Comparison of ENCODE assay signal across 7 mouse cellular contexts in the genomic region with DNA sequence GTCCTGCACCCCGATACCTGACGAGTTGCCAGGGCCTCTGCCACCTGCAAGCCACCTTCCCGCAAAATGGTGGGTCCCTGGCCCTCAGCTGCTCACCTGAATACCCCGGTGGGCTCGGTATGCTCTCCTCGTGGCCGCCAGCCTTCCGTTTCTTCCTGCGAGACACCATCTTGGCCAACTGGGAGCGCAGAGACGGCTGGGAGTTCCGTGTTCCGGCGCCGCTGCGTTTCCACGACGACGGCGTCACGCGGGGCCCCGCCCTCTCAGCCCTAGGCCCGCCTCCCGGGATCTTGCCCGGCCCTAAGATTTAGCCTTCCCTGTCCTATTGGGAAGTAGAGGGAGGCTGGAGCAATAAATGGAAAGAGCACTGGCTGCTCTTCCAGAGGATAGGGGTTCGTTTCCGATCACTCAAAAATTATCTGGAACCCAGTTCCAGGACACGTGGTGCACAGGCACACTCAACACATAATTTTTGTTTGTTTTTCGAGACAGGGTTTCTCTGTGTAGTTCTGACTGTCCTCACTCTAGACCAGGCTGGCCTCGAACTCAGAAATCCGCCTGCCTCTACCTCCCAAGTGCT. TPM values are rescaled to one million over a fixed set of nuclear protein-coding genes. Genes with fewer than 3 reads are reported as not detected.
DNase-seq lines count a peak whose midpoint lies in the region; ATAC-seq lines count a peak whose summit lies in the region.

Gene Rrp7a (minus strand): TSS at position 236 of the 580 bp plus-strand sequence.

- peak; percentile 97 for DNase-seq in adrenal gland, postnatal 14 days
- DNase-seq in embryonic facial prominence, embryonic 11.5 days (ENCODE audit: low spot score) = peak; percentile 92
- DNase-seq in heart, adult 11 months = peak; percentile 99
- DNase-seq in kidney, adult 18-20 months = peak; percentile 96
- DNase-seq in limb, embryonic 11.5 days (ENCODE audit: low spot score) = peak; percentile 94
- DNase-seq in midbrain, embryonic 14.5 days = peak; percentile 94
- peak; percentile 76 to 87 for DNase-seq in spleen, adult 18-20 months

- H3K36me3 ChIP-seq in embryonic facial prominence, embryonic 11.5 days (replicated peaks; ENCODE audit: control insufficient read depth, insufficient read depth, low read depth, low read length) = peaks cover 8% of the 10 kb centered on the region
- H3K36me3 ChIP-seq in limb, embryonic 11.5 days (ENCODE audit: control insufficient read depth, insufficient read depth, low read length) = peaks cover 17% of the 10 kb centered on the region
- peaks cover 42% of the 10 kb centered on the region for H3K36me3 ChIP-seq in midbrain, embryonic 14.5 days (ENCODE audit: control insufficient read depth, insufficient read depth, low read length)

- H3K27ac ChIP-seq in embryonic facial prominence, embryonic 11.5 days (replicated peaks; ENCODE audit: low read depth, low read length) = peak within 1 kb of the TSS; percentile 41; the same call in 1 of the 2 replicates
- 0 out of 2 replicates have a peak within 1 kb of the TSS, but pooled peaks have one; percentile 30 for H3K27ac ChIP-seq in limb, embryonic 11.5 days (replicated peaks; ENCODE audit: low read depth, low read length)
- H3K27ac ChIP-seq in midbrain, embryonic 14.5 days (replicated peaks; ENCODE audit: low read depth, low read length) = peak within 1 kb of the TSS; percentile 83

- 10% methylated on average over 32 of the region's 32 CpGs for WGBS in embryonic facial prominence, embryonic 11.5 days
- WGBS in limb, embryonic 11.5 days = 10% methylated on average over 32 of the region's 32 CpGs
- 10% methylated on average over 32 of the region's 32 CpGs for WGBS in midbrain, embryonic 14.5 days

- peak within 1 kb of the TSS; percentile 87 for H3K4me3 ChIP-seq in embryonic facial prominence, embryonic 11.5 days (ENCODE audit: low read depth, low read length)
- peak within 1 kb of the TSS; percentile 89 for H3K4me3 ChIP-seq in limb, embryonic 11.5 days (ENCODE audit: low read depth, low read length)
- H3K4me3 ChIP-seq in midbrain, embryonic 14.5 days (replicated peaks; ENCODE audit: low read depth, low read length) = peak within 1 kb of the TSS; percentile 79

- H3K27me3 ChIP-seq in embryonic facial prominence, embryonic 11.5 days (ENCODE audit: control insufficient read depth, insufficient read depth, low read length) = no peaks in the 10 kb centered on the region
- H3K27me3 ChIP-seq in limb, embryonic 11.5 days (ENCODE audit: control insufficient read depth, insufficient read depth, low read length) = no peaks in the 10 kb centered on the region
- no peaks in the 10 kb centered on the region for H3K27me3 ChIP-seq in midbrain, embryonic 14.5 days (ENCODE audit: control insufficient read depth, insufficient read depth, low read length)

- peak; percentile 84 for ATAC-seq in embryonic facial prominence, embryonic 11.5 days (replicated peaks; ENCODE audit: insufficient number of reproducible peaks, low FRiP score, low TSS enrichment, low read depth)
- peak; percentile 82 for ATAC-seq in limb, embryonic 11.5 days (ENCODE audit: insufficient number of reproducible peaks, low FRiP score, low TSS enrichment, low read depth)
- ATAC-seq in midbrain, embryonic 14.5 days (ENCODE audit: low FRiP score, low TSS enrichment) = peak; percentile 88

- H3K9ac ChIP-seq in embryonic facial prominence, embryonic 11.5 days (replicated peaks; ENCODE audit: low read length) = peak within 1 kb of the TSS; percentile 71
- peak within 1 kb of the TSS; percentile 56 for H3K9ac ChIP-seq in limb, embryonic 11.5 days (ENCODE audit: low read length)
- H3K9ac ChIP-seq in midbrain, embryonic 14.5 days (replicated peaks; ENCODE audit: low read length) = peak within 1 kb of the TSS; percentile 62

- peak within 1 kb of the TSS; percentile 70 for H3K4me2 ChIP-seq in embryonic facial prominence, embryonic 11.5 days (ENCODE audit: low read depth, low read length)
- peak within 1 kb of the TSS; percentile 78 for H3K4me2 ChIP-seq in limb, embryonic 11.5 days (ENCODE audit: low read depth, severe bottlenecking)
- peak within 1 kb of the TSS; percentile 77 for H3K4me2 ChIP-seq in midbrain, embryonic 14.5 days (ENCODE audit: low read length)

- no peaks in the 10 kb centered on the region for H3K9me3 ChIP-seq in embryonic facial prominence, embryonic 11.5 days (replicated peaks; ENCODE audit: control insufficient read depth, low read length)
- H3K9me3 ChIP-seq in limb, embryonic 11.5 days (ENCODE audit: control insufficient read depth, low read length) = no peaks in the 10 kb centered on the region
- H3K9me3 ChIP-seq in midbrain, embryonic 14.5 days (ENCODE audit: control insufficient read depth, low read length) = no peaks in the 10 kb centered on the region

- H3K4me1 ChIP-seq in embryonic facial prominence, embryonic 11.5 days (ENCODE audit: control insufficient read depth, insufficient read depth, low read length) = no peaks in the 10 kb centered on the region
- peaks cover 3% of the 10 kb centered on the region; the same call in 1 of the 2 replicates for H3K4me1 ChIP-seq in limb, embryonic 11.5 days (ENCODE audit: control insufficient read depth, insufficient read depth, low read length)
- H3K4me1 ChIP-seq in midbrain, embryonic 14.5 days (ENCODE audit: control insufficient read depth, insufficient read depth, low read length) = peaks cover 8% of the 10 kb centered on the region

RNA-seq across cellular contexts. Expression of gene Rrp7a, which starts in this region (rescaled TPM):
- total RNA-seq in adrenal gland, postnatal 14 days (2021) = 95.0 and 99.4 TPM in 2 replicates
- polyA plus RNA-seq in embryonic facial prominence, embryonic 11.5 days (2014; fragmentation: Nextera tagmentation; extraction: Ambion mirVana) = 56.1 and 57.9 TPM in 2 replicates
- polyA plus RNA-seq in limb, embryonic 11.5 days (2014; fragmentation: Nextera tagmentation; extraction: Ambion mirVana) = 53.5 and 57.3 TPM in 2 replicates
- 57.0 and 62.3 TPM in 2 replicates for polyA plus RNA-seq in midbrain, embryonic 14.5 days (2014; fragmentation: Nextera tagmentation; extraction: Ambion mirVana)

Comparison
In these comparisons a context has a peak if more than half of its experiments do, and no peak if none do; other contexts are left out.
1. Peak in every context shown above with its lines: DNase-seq, ATAC-seq, H3K4me3 ChIP-seq and H3K27ac ChIP-seq.
2. H3K27ac ChIP-seq: peak in every context shown above with its lines; median percentile 83 in midbrain, embryonic 14.5 days; 41 in embryonic facial prominence, embryonic 11.5 days; 30 in limb, embryonic 11.5 days.